Mouse (Mus musculus) ES-Bruce4 (cell line): ENCODE measurements at regions not wholly inside any gene's neighbourhood (a gene's known extent, or its start where the extent isn't known, plus 50 kb on each side); places are given as distances from the start of the nearest gene placed in this dataset.

Source experiments
- CTCF ChIP-seq: IDR thresholded peaks from one replicate; pipeline ENCODE4 v1.8.1; 2011; ENCODE audit warnings: low read depth, low read length
- EP300 ChIP-seq: IDR thresholded peaks from 2 replicates; pipeline ENCODE4 v1.6.1; 2011; ENCODE audit warnings: low read depth, low read length; ENCODE audit not compliant: insufficient read depth
- POLR2A ChIP-seq: IDR thresholded peaks from one replicate; pipeline ENCODE4 v1.8.1; 2011; ENCODE audit warnings: low read length; ENCODE audit not compliant: insufficient read depth

DNA sequence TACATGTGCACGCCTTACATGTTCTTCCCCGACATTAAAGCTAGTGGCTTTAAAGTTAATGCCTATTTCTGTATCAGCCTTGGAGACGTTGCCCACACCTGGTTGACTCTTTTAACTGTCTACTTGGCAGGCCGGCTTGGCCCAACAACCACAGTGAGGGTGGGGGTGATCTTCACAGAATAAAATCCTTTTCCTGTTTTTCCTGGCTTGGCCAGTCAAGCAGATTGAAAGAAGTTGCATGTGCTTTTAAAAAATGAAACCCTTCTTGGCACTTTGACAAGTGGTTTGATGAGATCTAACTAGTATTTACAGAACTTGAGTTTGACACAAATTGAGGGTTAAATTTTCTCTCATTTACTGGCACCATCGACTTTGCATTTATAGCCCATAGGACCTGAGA is 528.1 kb upstream of the Clint1 start:
- TF ChIP-seq CTCF (no peak), POLR2A (no peak), EP300 (no peak)
